Mouse (Mus musculus) heart, adult 2 months (tissue): ENCODE data around the gene Cenpx.

Experiments used
- CTCF ChIP-seq: fragments of 200-600 bp; IDR thresholded peaks from 2 replicates; pipeline ENCODE4 v1.8.1; 2022; ENCODE audit warnings: antibody characterized with exemption, mild to moderate bottlenecking, moderate library complexity
- EP300 ChIP-seq: fragments of 200-500 bp; IDR thresholded peaks from 2 replicates; pipeline ENCODE4 v1.6.1; 2011; ENCODE audit warnings: low read depth, low read length, control low read depth; ENCODE audit not compliant: insufficient read depth
- POLR2A ChIP-seq: fragments of 200-500 bp; IDR thresholded peaks from 2 replicates; pipeline ENCODE4 v1.6.1; 2011; ENCODE audit warnings: mild to moderate bottlenecking, low read depth, low read length, control low read depth; ENCODE audit not compliant: insufficient read depth

GRCm38 (mm10) chr11:120761811-120762671, 48.5 kb upstream of the Cenpx start:
- TF ChIP-seq POLR2A (no peak), EP300 (no peak), CTCF (no peak)
